Mouse (Mus musculus): ENCODE data around the gene St8sia1. TPM values are rescaled to one million over a fixed set of nuclear protein-coding genes. Genes with fewer than 3 reads are reported as not detected.

The St8sia1 gene
- polyA plus RNA-seq, 1 experiment from 2014 or later, result 0.07 TPM

DNA sequence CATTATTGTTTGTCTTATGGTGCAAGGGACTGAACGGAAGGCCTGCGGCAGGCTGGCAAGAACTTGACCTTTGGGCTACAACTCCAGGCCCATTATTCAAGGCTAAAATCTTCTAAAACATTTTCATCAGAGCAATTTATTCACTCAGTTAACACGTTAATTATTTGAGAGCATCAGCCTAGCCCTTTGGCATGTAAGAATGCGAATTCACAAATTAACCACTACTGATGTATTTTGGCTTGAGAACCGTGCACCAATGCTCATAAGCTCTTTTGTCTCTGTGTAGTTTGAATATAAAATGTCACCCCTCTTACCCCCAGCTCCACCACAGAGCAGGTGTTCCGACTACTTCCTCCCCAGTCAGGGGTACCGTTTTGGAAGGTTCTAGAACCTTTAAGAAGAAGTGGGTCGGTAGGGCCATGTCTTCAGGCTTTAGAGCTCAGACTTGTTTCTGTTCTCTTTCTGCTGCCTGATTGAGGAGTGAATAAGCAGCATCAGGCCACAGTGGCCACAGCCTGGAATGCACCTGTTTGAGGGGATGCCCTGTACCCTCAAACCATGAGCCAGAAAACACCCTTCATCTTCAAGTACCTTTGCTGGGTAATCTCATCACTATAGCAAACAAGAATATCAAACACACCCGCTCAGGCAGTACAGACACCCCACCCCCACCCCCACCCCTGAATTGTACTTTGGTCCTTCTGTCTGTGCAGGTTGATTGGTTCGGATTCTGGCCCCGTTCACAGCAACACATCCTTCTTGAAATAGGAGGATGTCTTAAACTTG lies 22.5 kb downstream of the St8sia1 start:
- ATAC-seq (ENCODE audit: insufficient read depth), result no peak

DNA sequence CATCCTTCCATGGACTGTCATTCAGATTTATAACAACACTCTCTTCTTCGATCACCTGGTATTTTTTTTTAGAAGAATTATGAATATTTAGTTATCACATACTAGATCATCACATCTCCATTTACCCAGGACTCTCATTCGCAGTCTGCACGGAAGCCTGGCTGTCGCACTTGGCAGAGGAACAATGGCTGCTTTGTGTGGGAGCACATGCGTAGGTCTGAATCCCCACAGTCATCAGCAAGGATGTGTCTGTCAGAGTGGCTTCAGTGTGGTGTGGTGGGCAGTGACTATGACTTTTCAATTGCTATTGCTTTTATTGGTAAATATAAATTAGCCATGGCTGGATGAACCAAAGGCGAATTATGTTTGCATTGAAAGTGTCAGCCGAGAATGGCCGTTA lies 23.2 kb downstream of the St8sia1 start:
- WGBS, result 75% methylated on average over 8 of the region's 8 CpGs
- H3K4me2 ChIP-seq, result no peak overlapping the region
- no peak for DNase-seq
- no peak for ATAC-seq (ENCODE audit: insufficient read depth)
- peaks cover 5% of the 10 kb centered on the region; the same call in 1 of the 2 replicates for H3K4me1 ChIP-seq (ENCODE audit: insufficient read depth)
- H3K27me3 ChIP-seq (ENCODE audit: insufficient read depth, low read length), result no peaks in the 10 kb centered on the region
- no peak for TF ChIP-seq CTCF (IDR thresholded peaks at IDR 0.05; ENCODE audit: low read depth)
- no peaks in the 10 kb centered on the region for H3K36me3 ChIP-seq (ENCODE audit: insufficient read depth)
- H3K4me3 ChIP-seq (ENCODE audit: low read depth, low read length), result no peak overlapping the region
- H3K27ac ChIP-seq (ENCODE audit: low read depth), result no peak overlapping the region
- H3K9me3 ChIP-seq (ENCODE audit: low read depth, low read length), result no peaks in the 10 kb centered on the region
- no peak overlapping the region for H3K9ac ChIP-seq

More for the DNA sequence above, 22.5 kb downstream of the St8sia1 start:
- no peak for DNase-seq
- Histone ChIP-seq H3K27ac (ENCODE audit: low read depth) (no peak overlapping the region), H3K9me3 (ENCODE audit: low read depth, low read length) (no peaks in the 10 kb centered on the region), H3K4me1 (ENCODE audit: insufficient read depth) (peaks cover 5% of the 10 kb centered on the region; the same call in 1 of the 2 replicates), H3K27me3 (ENCODE audit: insufficient read depth, low read length) (no peaks in the 10 kb centered on the region), H3K9ac (no peak overlapping the region), H3K4me2 (no peak overlapping the region), H3K4me3 (ENCODE audit: low read depth, low read length) (no peak overlapping the region), H3K36me3 (ENCODE audit: insufficient read depth) (no peaks in the 10 kb centered on the region)
- WGBS, result 75% methylated on average over 11 of the region's 11 CpGs
- TF ChIP-seq CTCF (IDR thresholded peaks at IDR 0.05; ENCODE audit: low read depth), result no peak

DNA sequence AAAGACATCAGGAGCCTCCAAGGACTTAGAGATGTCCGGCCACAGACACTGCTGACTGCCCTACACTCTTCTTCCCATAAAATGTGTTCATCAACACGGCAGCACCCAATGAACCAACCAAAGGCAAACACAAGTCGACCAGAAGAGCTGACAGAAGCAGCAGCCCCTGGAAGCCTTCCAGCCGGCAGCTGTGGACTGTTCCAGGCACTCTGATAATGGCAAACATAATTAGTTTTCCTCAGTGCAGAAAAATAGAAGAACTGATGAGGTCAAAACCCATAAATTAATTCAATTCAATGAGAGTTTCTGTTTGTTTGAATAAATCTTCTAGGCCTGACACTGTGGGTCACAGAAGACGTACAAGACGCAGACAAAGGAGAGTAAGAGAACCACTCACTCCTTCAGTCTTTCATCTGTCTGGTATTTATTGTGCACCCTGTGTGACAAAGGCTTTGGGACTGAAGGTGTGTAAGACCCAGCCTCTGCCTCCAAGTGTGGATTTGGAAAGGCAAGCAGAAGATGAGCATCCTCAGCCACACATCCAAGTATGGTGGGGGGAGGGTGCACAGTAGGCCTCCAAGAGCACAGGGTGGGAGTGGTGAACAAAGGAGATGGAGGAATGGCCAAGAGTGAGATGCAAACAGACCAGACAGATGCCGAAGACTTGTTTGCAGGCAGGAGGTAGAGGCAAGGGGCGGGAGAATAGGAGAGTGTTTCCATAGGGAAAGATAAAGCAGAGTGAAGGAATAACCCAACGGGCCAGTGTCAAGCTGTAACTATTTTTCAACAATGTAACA lies 25.5 kb downstream of the St8sia1 start:
- H3K4me2 ChIP-seq, result no peak overlapping the region
- H3K9ac ChIP-seq, result no peak overlapping the region
- H3K4me3 ChIP-seq (ENCODE audit: low read depth, low read length), result no peak overlapping the region
- TF ChIP-seq CTCF (IDR thresholded peaks at IDR 0.05; ENCODE audit: low read depth), result no peak
- peak overlapping the region; percentile 12; the same call in 1 of the 2 replicates for H3K27ac ChIP-seq (ENCODE audit: low read depth)
- H3K27me3 ChIP-seq (ENCODE audit: insufficient read depth, low read length), result no peaks in the 10 kb centered on the region
- H3K9me3 ChIP-seq (ENCODE audit: low read depth, low read length), result no peaks in the 10 kb centered on the region
- DNase-seq (peak; percentile 96), ATAC-seq (ENCODE audit: insufficient read depth) (peak; percentile 90)
- 23% methylated on average over 9 of the region's 9 CpGs for WGBS
- H3K4me1 ChIP-seq (ENCODE audit: insufficient read depth), result peaks cover 5% of the 10 kb centered on the region; the same call in 1 of the 2 replicates
- no peaks in the 10 kb centered on the region for H3K36me3 ChIP-seq (ENCODE audit: insufficient read depth)

DNA sequence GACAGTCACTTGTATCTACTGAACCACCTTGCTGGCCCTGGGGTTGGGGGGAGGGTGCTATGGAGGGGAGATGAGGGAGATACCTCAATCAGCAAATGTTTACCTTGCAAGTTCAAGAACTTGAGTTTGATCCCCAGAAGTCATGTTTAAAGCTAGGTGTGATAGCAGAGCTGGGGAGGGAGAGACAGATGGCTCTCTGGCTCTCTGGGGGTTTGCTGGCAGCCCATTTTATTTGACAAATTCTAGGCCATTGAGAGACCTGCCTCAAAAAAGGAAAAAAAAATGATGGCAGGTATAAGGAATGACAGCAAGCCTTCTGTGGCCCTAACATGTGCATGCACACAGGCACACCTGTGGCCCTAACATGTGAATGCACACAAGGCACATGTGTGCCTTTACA lies 26.2 kb downstream of the St8sia1 start:
- Histone ChIP-seq H3K9me3 (ENCODE audit: low read depth, low read length) (no peaks in the 10 kb centered on the region), H3K27me3 (ENCODE audit: insufficient read depth, low read length) (no peaks in the 10 kb centered on the region), H3K4me1 (ENCODE audit: insufficient read depth) (peaks cover 5% of the 10 kb centered on the region; the same call in 1 of the 2 replicates), H3K27ac (ENCODE audit: low read depth) (no peak overlapping the region; the same call in 1 of the 2 replicates), H3K9ac (no peak overlapping the region), H3K4me3 (ENCODE audit: low read depth, low read length) (no peak overlapping the region), H3K36me3 (ENCODE audit: insufficient read depth) (no peaks in the 10 kb centered on the region), H3K4me2 (no peak overlapping the region)
- TF ChIP-seq CTCF (IDR thresholded peaks at IDR 0.05; ENCODE audit: low read depth), result no peak
- no peak for ATAC-seq (ENCODE audit: insufficient read depth)
- no peak for DNase-seq

DNA sequence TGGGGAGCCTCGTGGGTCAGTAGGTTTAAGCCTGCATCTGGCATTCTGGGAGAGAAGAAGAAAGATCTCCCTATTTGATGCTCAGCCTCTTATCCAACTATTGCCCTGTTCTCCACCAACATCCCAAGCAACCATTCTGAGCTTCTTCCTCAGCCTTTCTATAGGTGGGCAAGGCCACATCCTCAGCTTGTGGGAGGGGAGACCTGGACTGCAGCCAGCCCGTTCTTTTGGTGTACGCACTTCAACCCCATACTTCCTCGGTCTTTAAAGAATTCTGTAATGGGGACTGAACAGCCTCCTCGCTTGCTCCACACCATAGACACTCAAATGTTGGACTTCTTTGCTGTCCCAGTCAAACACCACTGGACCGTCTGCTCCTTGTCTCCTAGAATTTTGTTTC lies 31.7 kb downstream of the St8sia1 start:
- H3K36me3 ChIP-seq (ENCODE audit: insufficient read depth), result no peaks in the 10 kb centered on the region
- H3K27ac ChIP-seq (ENCODE audit: low read depth), result no peak overlapping the region
- no peak for TF ChIP-seq CTCF (IDR thresholded peaks at IDR 0.05; ENCODE audit: low read depth)
- no peak overlapping the region for H3K9ac ChIP-seq
- H3K4me2 ChIP-seq, result no peak overlapping the region
- no peaks in the 10 kb centered on the region; the same call in 1 of the 2 replicates for H3K4me1 ChIP-seq (ENCODE audit: insufficient read depth)
- ATAC-seq (ENCODE audit: insufficient read depth) (no peak), DNase-seq (no peak)
- H3K4me3 ChIP-seq (ENCODE audit: low read depth, low read length), result no peak overlapping the region
- WGBS, result 61% methylated on average over 6 of the region's 6 CpGs
- H3K9me3 ChIP-seq (ENCODE audit: low read depth, low read length), result no peaks in the 10 kb centered on the region
- no peaks in the 10 kb centered on the region for H3K27me3 ChIP-seq (ENCODE audit: insufficient read depth, low read length)

DNA sequence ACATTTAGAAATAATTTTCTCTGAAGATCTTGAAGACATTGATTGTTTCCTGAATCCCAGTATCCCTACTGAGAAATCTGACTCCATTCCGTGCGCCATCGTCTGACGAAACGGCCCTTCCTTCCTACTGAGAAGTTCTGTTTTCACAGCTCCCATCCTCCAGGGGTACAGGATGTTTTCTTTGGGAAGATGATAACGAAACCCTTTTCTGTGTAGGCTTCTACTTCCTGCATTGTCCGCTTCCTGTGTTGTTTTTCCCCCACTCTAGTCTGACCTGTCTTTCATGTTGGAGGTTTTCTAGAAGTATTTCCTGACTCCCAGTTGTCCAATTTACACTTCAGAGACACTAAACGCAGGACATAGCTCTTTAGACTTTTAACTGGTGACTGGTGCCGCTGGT lies 32.1 kb downstream of the St8sia1 start:
- Histone ChIP-seq H3K4me3 (ENCODE audit: low read depth, low read length) (no peak overlapping the region), H3K27me3 (ENCODE audit: insufficient read depth, low read length) (no peaks in the 10 kb centered on the region), H3K9me3 (ENCODE audit: low read depth, low read length) (no peaks in the 10 kb centered on the region), H3K27ac (ENCODE audit: low read depth) (peak overlapping the region; percentile 46; the same call in 1 of the 2 replicates), H3K36me3 (ENCODE audit: insufficient read depth) (no peaks in the 10 kb centered on the region), H3K4me1 (ENCODE audit: insufficient read depth) (no peaks in the 10 kb centered on the region; the same call in 1 of the 2 replicates), H3K4me2 (no peak overlapping the region), H3K9ac (no peak overlapping the region)
- 60% methylated on average over 9 of the region's 9 CpGs for WGBS
- DNase-seq (peak; percentile 35), ATAC-seq (ENCODE audit: insufficient read depth) (no peak)
- TF ChIP-seq CTCF (IDR thresholded peaks at IDR 0.05; ENCODE audit: low read depth), result no peak

All from lung, embryonic 14.5 days (tissue).